Mouse (Mus musculus): ENCODE measurements around the gene Olfr1440.
A peak's percentile ranks its signal among the peaks of the same experiment; 100 is the strongest.

Olfr1440 gene

DNA sequence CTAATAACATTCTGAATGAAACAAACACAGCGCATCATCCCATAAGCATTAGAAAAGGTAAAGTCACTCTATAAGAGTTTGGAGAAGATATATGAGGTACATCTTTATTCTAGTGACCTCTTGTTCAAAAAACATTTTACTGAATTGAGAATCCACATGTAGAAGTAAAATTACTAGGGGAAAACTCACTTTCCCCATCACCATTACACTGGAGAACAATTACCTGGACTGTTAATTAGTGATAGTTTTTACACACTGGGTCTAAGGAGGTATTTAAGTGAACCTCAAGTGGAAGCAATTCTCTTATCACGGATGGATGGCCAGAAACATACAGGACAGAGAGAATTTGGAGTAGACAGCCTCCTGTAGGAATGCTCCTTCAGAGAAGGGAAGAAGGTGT lies at the start of gene Olfr1440:
Gene Olfr1440 (plus strand): TSS at position 301 of the 400 bp plus-strand sequence.
- DNase-seq: no peak

DNA sequence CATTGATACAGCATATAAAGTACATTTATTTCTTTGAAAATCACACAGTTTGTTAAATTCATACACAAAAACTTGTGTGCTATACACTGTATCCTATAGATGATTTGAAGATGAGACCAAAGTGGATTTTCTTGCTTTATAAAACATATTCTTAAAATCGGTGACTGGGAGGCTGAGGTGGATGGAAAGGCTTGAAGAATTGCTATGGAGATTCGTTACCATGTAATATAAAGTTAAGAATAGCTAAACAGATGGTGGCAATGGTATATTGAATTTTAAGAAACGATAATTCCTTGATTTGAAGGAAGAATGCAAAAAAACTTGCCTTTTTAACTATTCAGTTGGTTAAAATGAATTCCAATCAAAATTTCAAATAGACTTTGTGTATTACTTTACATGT lies 14.1 kb upstream of the Olfr1440 start:
- DNase-seq: no peak

DNA sequence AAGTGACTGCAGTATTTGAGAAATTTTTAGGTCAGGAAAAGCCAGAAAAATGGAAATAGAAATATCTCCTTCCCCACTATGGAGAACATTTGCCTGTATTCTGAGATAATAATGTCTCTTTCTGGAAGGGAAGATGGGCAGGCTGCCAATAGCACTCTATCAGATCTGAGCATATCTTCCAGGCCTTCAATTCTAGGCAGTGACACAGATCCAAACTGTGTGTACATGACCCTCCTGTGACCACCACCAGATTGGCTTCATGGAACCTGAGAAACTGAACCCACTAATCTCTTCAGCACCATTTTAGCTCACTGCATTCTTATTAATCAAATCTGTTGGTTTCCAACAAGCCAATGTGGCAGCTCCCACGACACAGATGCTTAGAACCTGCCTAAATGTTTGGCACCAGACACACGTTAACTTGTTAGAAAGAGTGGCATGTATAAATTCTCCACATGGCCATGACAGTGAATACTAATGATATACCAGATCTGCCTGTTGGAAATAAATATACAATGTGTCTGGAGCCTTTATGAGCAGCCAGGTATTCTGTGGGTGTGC lies 12.5 kb upstream of the Olfr1440 start:
- DNase-seq: no peak

DNA sequence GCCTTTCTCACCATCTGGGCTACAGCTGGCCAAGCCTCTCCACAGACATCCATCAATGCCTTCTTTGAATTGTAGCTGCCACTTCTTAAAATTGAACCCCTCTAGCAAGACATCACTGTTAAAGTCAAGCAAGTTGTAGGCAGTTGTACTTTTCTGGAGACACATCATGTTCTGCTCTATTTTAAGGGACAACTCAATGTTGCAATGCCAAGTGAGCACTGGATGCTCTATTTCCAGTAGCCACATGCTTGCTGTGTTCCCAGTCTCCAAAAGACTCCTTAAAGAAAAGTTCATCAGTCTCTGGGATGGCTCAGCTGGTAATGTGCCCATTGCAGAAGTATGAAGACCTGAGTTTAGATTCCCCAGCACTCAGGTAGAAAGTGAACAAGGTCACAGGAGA lies 26.7 kb downstream of the Olfr1440 start:
- DNase-seq: no peak

DNA sequence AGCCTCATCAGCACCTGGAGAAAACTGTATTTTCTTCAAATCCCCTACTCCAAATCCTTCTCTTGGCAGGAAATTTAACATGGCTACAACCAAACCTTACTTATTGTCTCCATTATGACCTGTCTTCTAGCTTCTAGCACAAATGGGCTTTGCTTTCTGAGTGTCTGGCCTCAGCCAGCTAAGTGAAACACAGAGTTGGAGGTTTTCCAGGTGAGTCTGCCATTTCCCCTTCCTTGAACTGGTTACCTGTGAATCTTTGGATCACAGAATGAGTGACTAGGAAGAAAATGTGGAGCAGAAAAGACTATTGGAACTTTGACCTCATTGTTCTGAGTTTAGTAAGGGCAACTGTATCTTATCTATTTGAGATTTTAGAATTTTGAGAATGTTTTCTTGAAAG lies 30.3 kb downstream of the Olfr1440 start, which contains the start of gene Olfr1441:
Gene Olfr1441 (plus strand): TSS at position 73 of the 400 bp plus-strand sequence.
- DNase-seq: peak; percentile 31 to 37

DNA sequence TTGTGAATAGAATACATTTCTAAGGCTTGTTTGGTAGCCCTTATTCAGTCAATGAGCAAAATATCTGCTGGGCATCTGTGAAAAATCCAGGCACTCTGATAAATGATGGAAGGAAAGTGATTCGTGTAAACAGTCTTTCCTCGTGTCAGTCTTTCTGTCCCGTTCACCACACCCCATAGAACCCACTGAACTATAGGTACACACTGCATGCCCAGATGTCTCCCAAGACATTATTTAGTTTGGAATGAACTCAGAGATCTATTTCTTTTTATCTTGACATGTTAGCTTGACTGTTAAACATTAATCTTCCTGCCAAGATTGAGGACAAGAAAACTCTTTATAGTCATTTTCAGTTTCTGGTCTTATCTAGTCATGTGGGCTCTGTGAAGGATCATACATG lies 31.2 kb downstream of the Olfr1440 start:
- no peak for DNase-seq

DNA sequence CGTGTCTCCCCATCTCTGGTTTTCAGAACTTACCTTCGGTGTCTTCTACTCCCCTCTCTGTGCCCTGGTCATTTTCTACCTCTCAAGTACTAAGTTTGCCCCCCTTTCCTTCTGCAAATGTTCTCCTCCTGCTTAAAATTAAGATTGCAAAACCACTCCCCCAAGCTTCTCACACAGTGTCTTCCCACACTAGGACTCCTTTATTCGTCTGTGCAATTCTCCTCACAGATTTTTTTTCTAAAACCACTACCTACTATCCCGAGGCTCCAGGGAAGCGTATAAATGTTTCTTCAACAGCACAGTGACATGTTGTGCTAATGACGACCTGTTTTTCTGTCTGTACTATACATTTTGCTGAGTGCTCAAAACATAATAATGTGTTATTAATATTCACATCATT lies 33.5 kb downstream of the Olfr1440 start:
- no peak for DNase-seq

DNA sequence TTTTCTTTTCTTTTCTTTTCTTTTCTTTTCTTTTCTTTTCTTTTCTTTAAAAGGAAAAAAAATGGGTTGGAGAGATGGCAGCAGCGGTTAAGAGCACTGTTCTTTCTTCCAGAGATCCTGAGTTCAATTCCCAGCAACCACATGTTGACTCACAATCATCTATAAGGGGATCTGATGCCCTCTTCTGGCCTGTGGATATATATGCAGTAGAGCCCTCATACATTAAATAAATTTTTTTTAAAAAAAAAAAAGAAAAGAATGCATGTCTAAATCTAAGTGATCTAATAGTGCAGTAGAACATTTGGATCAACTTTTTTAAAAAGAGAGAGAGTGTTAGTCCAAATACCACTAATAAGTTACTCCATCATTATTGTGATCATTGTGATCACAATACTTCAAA lies 34.6 kb downstream of the Olfr1440 start:
- DNase-seq: no peak

DNA sequence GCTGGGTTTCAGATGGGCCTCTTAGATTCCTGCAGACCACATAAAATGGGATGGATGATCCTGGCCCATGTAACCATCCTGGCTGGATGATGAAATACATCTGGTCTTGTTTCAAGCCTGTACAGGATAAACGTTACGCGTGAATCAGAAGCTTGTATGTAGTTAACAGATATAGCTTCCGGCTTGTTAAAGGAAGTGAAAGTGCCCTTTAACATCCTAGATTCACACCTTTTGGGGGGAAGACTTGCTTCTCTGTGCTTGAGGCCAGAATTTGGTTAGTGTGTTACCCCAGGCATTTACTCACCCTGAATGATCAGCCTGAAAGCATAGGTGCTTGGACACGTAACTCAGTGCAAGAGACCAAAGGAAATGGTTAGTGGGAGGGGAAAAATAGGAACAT lies 40.0 kb downstream of the Olfr1440 start:
- no peak for DNase-seq

DNA sequence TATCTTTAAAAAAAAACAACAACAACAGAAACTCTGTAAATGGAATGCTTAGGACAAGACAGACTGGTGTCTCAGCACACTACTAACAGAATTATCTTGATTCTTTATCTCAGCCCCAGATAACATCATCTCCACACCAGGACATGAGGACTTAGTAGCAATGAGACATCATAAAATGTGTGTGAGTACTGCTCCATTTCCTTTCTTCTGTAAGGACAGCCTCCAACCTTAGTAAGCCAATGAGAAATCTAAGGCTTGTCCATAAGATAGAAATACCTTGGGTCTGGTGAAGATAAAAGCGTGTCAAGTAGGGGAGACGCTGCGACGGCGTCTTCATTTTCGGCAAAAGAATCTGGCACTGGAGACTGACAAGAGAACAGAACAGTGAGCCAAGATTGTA lies 40.5 kb downstream of the Olfr1440 start, which contains the start of gene Pfpl:
Gene Pfpl (plus strand): TSS at position 301 of the 400 bp plus-strand sequence.
- no peak for DNase-seq

DNA sequence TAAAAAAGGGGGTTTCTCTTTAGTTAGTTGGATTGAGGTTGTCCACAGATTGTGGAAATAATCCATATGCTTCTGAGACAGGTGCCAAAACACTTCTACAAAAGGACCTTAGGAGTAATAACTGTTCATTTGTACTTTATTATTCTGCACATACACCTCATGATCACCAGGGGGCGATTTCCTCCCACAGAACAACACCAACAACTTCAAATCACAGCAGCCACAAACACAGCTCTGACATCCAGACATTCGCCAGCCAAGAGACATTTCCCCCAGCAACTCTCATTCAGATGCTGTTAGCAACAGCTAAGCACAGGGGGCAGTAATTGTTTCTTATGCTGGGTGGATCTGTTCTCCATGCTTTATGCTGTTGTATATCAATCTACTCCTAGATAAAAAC lies 46.0 kb downstream of the Olfr1440 start:
- DNase-seq: peak; percentile 46 to 49

DNA sequence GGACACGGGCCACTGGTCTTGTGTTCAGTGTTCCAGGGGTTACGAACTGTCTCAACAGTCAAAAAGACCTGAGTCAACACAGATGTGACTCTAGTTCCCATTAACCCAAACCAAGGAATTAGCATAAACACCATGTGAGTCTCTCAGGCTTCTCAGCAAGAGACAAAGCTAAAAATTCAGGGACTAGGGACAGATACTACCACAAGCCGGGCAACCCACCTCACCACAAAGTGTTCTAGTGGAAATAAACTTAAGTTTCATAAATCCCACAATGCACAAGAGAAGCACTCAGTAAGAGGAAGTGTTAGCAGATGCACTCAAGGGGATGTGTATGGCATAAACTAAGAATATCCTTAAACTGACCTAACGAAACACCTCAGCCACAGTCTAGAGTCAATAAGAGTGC lies 47.9 kb downstream of the Olfr1440 start:
- no peak for DNase-seq

DNA sequence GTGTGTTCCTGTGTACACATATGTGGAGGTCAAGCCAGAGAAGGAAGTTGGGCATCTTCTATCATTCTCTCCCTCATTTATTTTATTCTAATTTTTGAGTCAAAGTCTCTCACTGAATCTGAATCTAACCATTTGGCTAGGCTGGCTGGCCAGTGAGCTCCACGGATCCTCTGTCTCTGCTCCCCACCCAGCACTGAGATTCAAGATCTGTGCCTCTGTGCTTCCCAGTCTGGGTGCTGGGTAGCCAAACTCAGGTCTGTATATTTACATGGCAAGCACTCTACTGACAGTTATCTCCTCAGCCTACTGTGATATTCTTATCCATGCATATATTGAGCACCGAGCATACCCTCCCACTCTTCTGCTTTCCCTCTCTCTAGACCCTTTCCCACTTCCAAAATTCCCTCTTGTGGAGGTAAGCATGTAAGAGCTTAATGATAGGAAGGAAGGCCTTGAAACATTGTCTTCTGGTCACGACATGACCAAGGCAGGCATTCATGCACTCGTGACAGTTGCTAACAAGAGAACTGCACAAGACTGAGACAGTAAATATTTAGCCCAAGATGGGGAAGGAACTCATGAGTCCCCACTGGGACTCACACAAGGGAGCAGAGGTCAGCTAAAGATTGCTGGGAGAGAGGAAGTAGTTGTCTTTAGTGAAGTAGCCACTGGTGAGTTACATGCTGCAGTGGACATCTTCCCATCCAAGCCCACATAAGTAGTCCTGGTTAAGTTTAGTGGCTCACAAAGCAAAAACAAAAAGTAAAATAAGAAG lies 48.9 kb downstream of the Olfr1440 start:
- DNase-seq: peak in 1 of 2 experiments; percentile 10

DNA sequence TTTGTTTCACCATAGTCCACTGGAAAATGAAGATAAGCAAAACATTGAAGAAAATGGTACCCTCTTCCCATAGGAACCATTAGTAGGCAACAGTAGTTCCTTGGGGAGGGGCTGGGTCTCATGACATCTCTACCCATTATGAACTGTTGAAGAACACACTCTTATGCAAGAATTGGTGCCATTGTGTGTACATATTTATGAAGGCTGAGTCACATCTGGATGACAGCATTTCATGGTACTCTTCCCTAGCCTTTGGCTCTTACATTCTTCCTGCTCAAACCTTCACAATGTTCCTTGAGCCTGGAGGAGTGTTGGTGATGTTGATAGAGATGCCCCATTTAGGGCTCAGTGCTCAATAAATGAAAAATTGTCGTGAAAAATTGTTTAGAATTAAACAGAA lies 52.5 kb downstream of the Olfr1440 start:
- DNase-seq: no peak

DNA sequence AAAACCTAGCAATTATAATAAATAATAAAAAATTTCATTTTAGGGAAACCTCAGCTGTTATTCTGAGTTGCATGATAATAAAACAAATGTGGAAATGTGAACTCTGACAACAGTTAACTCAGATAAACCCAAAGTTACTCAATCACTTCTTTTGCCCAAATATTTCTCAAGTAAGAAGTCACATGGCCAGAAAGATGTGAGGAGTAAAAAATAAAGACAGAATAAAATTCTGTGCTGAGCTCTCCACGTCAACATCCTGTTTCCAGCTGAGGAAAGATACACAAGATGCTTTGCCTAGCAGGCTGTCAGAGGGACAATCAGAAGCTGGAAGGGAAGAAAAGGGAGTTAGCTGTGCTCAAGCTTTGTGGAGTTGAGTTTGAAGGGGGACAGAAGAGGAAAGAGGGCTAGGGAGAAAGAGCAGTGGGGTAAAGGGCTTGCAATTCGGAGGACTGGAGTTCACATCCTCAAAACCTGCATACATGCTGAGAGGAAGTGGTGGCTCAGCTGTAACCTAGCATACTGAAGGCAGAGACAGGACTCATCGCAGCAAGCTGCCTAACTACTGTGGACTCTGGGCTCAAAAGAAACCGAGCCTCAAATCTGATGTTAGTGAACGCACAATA lies 53.1 kb downstream of the Olfr1440 start:
- no peak for DNase-seq

DNA sequence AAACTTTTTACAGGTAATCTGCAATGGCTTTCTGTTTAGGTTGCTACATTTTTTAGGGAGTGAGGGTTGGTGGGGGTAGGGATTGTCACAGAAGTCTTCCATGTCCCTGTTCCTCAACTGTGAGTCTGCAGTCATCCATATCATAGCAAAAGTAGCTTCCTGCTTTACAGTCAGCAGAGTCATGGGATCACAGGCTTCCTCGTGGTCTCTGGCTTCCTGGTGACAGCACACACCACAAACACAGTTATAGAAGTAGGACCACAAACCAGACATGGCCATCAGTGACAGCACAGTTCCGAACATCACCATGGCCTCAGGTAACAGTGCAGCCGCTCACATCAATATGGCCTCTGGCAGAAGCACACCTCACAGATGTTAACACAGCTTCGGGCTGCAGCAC lies 55.5 kb downstream of the Olfr1440 start:
- DNase-seq: no peak

DNA sequence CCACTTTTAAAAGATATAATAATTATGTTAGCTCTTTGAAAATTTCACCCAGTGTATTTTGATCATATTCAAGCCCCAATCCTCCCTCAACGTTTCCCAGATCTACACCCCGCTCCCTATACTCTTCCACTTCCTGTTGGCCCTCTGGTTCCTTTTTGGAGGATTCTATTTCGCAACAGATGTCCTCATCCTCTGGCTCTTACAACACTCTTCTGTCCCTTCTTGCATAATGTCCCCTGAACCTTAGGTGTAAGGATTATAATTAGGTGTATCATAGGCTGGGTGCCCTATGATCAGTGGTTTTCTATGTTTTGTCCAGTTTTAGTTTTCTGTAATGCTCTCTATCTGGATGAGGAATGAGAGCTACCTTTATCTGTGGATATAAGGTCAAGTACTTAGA lies 57.9 kb downstream of the Olfr1440 start:
- DNase-seq: no peak
